Mouse (Mus musculus) MEL (cell line): Measurements from ENCODE around the gene Slc2a3. TPM values are rescaled to one million over a fixed set of nuclear protein-coding genes. Genes with fewer than 3 reads are reported as not detected.

Experiments
- DNase-seq: peaks from one replicate; pipeline ENCODE4 v3.0.0; 2011; ENCODE audit warnings: low read depth, low spot score
- H3K27ac ChIP-seq: 2 replicates; pipeline ENCODE4 v1.5.1; 2012; ENCODE audit warnings: low read depth, mild to moderate bottlenecking, control low read depth, low read length, moderate library complexity; ENCODE audit not compliant: control insufficient read depth
- H3K27me3 ChIP-seq, 2 experiments: fragments of 150-350 bp in 1 of 2; sonication (generic) in 1 of 2; 2 replicates each; pipeline ENCODE4 v1.6.1; 2012; ENCODE audit warnings: low read length in 2 of 2, mild to moderate bottlenecking in 2 of 2, improper control_type of control experiment in 1 of 2, moderate library complexity in 1 of 2; ENCODE audit not compliant: insufficient read depth in 2 of 2, control insufficient read depth in 1 of 2
- H3K36me3 ChIP-seq, 2 experiments: 2 replicates each; pipeline ENCODE4 v1.6.1; 2012 to 2014; ENCODE audit warnings: low read length in 2 of 2, improper control_type of control experiment in 1 of 2, inconsistent platforms in 1 of 2, mild to moderate bottlenecking in 1 of 2; ENCODE audit not compliant: insufficient read depth in 2 of 2, control insufficient read depth in 1 of 2
- H3K4me1 ChIP-seq, 2 experiments: fragments of 150-350 bp in 1 of 2; sonication (generic) in 1 of 2; 2 replicates each; pipeline ENCODE4 v1.6.1; 2012; ENCODE audit warnings: low read length in 2 of 2, improper control_type of control experiment in 1 of 2, mild to moderate bottlenecking in 1 of 2; ENCODE audit not compliant: insufficient read depth in 2 of 2, control insufficient read depth in 1 of 2
- H3K4me3 ChIP-seq, 2 experiments: fragments of 150-350 bp in 1 of 2; sonication (generic) in 1 of 2; 2 replicates each; pipeline ENCODE4 v1.5.1; 2012; ENCODE audit warnings: low read depth in 2 of 2, low read length in 2 of 2, mild to moderate bottlenecking in 2 of 2, moderate library complexity in 2 of 2, control low read depth in 1 of 2, improper control_type of control experiment in 1 of 2; ENCODE audit not compliant: control insufficient read depth in 1 of 2, insufficient read depth in 1 of 2
- H3K79me2 ChIP-seq: 2 replicates; pipeline ENCODE4 v1.6.1; 2012; ENCODE audit warnings: mild to moderate bottlenecking, low read length, moderate library complexity; ENCODE audit not compliant: control insufficient read depth, poor library complexity, insufficient read depth
- H3K9ac ChIP-seq: 2 replicates; pipeline ENCODE4 v1.6.1; 2012; ENCODE audit warnings: low read depth, mild to moderate bottlenecking, control low read depth, low read length, moderate library complexity; ENCODE audit not compliant: control insufficient read depth, poor library complexity, severe bottlenecking
- H3K9me3 ChIP-seq: fragments of 150-350 bp; sonication (generic); replicated peaks from 2 replicates; pipeline ENCODE4 v1.6.1; 2012; ENCODE audit warnings: mild to moderate bottlenecking, low read length, improper control_type of control experiment, moderate library complexity; ENCODE audit not compliant: insufficient read depth
- CHD1 ChIP-seq: IDR thresholded peaks from 2 replicates; pipeline ENCODE4 v1.6.1; 2012; ENCODE audit warnings: low read depth, mild to moderate bottlenecking, inconsistent platforms, low read length, improper control_type of control experiment
- E2F4 ChIP-seq: IDR thresholded peaks from 2 replicates; pipeline ENCODE4 v1.6.1; 2011; ENCODE audit warnings: low read depth, low read length, improper control_type of control experiment, borderline replicate concordance
- ETS1 ChIP-seq: IDR thresholded peaks from 2 replicates; pipeline ENCODE4 v1.6.1; 2012; ENCODE audit warnings: low read depth, mild to moderate bottlenecking, inconsistent platforms, low read length, improper control_type of control experiment, moderate library complexity
- KAT2A ChIP-seq: conservative IDR thresholded peaks from 2 replicates; pipeline ENCODE4 v1.6.1; 2012; ENCODE audit warnings: low read depth, low read length, improper control_type of control experiment, inconsistent platforms
- MAX ChIP-seq: IDR thresholded peaks from 2 replicates; pipeline ENCODE4 v1.6.1; 2011; ENCODE audit warnings: low read length, improper control_type of control experiment
- MAZ ChIP-seq: IDR thresholded peaks from 2 replicates; pipeline ENCODE4 v1.6.1; 2012; ENCODE audit warnings: low read depth, mild to moderate bottlenecking, inconsistent platforms, low read length, improper control_type of control experiment
- MEF2A ChIP-seq: IDR thresholded peaks from 2 replicates; pipeline ENCODE4 v1.6.1; 2014; ENCODE audit warnings: low read depth, mild to moderate bottlenecking, inconsistent platforms, low read length, improper control_type of control experiment; ENCODE audit not compliant: poor library complexity, insufficient replicate concordance, severe bottlenecking; ENCODE audit errors: extremely low read depth
- MXI1 ChIP-seq: IDR thresholded peaks from 2 replicates; pipeline ENCODE4 v1.6.1; 2011; ENCODE audit warnings: mild to moderate bottlenecking, low read depth, low read length, improper control_type of control experiment
- MYC ChIP-seq: IDR thresholded peaks from 2 replicates; pipeline ENCODE4 v1.6.1; 2011; ENCODE audit warnings: low read depth, mild to moderate bottlenecking, low read length, improper control_type of control experiment, moderate library complexity
- NELFE ChIP-seq: IDR thresholded peaks from 2 replicates; pipeline ENCODE4 v1.6.1; 2011; ENCODE audit warnings: low read depth, low read length, improper control_type of control experiment
- RAD21 ChIP-seq: IDR thresholded peaks from 2 replicates; pipeline ENCODE4 v1.6.1; 2011; ENCODE audit warnings: mild to moderate bottlenecking, low read depth, low read length, improper control_type of control experiment
- SIN3A ChIP-seq: IDR thresholded peaks from 2 replicates; pipeline ENCODE4 v1.6.1; 2012; ENCODE audit warnings: low read length, improper control_type of control experiment, inconsistent platforms
- TAL1 ChIP-seq: IDR thresholded peaks from 2 replicates; pipeline ENCODE4 v1.6.1; 2012; ENCODE audit warnings: mild to moderate bottlenecking, inconsistent platforms, low read length, moderate library complexity, mixed read lengths
- TBP ChIP-seq: IDR thresholded peaks from 2 replicates; pipeline ENCODE4 v1.8.0; 2011; ENCODE audit warnings: low read depth, low read length, improper control_type of control experiment
- USF1 ChIP-seq: IDR thresholded peaks from 2 replicates; pipeline ENCODE4 v1.6.1; 2014; ENCODE audit warnings: low read depth, mild to moderate bottlenecking, inconsistent platforms, low read length, improper control_type of control experiment, moderate library complexity
- ZMIZ1 ChIP-seq: IDR thresholded peaks from 2 replicates; pipeline ENCODE4 v1.6.1; 2012; ENCODE audit warnings: low read depth, mild to moderate bottlenecking, inconsistent platforms, low read length, improper control_type of control experiment, moderate library complexity
- polyA plus RNA-seq, 2 experiments: library from polyadenylated mRNA; stranded (reverse) in 1 of 2; unstranded in 1 of 2; fragments of >175 nt in 1 of 2; fragments of >200 nt in 1 of 2; gene quantifications; 2 replicates each; pipeline versions ENCODE4 v1.2.1 to v1.2.4; 2012; ENCODE audit warnings: low replicate concordance in 2 of 2, low read depth in 1 of 2; ENCODE audit not compliant: insufficient read length in 2 of 2, insufficient read depth in 1 of 2, missing spikeins in 1 of 2
- total RNA-seq: library from RNA; depleted of rRNA; stranded (reverse); fragments of 300-350 nt; gene quantifications from 2 replicates; pipeline ENCODE4 v1.2.3, GENCODE M21; 2012

Slc2a3 gene
- total and polyA plus RNA-seq, 3 experiments: 78.4 to 93.4 TPM; not detected in 1

DNA sequence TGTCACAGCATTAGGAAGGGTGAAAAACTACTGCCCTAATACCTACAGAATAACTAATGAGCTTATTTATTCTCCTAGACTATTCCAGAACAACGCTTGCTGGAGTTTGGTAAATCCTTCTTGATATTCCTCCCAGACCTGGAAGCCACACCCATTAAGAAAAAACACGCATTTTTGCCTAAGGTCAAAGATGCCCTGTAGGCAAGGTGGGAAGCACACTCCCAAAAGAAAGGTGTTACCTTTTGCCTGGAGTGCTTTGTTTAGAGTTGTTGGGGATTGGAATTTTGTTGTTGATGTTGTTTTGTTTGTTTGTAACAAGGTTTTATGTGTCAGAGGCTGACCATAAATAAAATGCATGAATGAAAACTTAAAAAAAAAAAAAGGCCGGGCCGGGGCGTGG lies 111.4 kb downstream of the Slc2a3 start:
- no peak overlapping the region for H3K9ac ChIP-seq
- TF ChIP-seq ZMIZ1 (no peak), TBP (no peak), MAX (no peak), TAL1 (no peak), MXI1 (no peak), CHD1 (no peak), SIN3A (no peak), MAZ (no peak), MYC (no peak), ETS1 (no peak), NELFE (no peak), MEF2A (no peak), E2F4 (no peak), KAT2A (no peak), RAD21 (no peak)
- no peak for DNase-seq

DNA sequence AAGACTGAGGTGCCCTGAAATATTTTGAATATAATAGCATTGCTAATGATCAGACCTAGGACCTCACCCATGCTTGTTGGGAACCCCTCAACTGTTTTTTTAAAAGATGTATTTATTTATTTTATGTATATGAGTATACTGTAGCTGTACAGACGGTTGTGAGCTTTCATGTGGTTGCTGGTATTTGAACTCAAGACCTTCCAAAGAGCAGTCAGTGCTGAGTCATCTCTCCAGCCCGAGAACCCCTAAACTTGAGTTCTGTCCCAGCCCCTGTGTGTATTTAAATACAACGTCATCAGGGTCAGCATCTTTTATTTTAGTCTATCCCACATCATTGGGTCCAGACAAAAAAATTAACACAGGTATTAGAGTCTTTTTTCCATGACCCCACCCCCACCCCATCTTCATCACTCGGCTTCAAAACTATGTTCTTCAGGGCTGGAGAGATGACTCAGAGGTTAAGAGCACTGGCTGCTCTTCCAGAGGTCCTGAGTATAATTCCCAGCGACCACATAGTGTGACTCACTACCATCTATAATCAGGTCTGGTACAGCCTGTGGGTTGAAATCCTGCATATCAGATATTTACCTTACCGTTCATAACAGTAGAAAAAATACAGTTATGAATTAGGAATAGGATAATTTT lies 111.9 kb downstream of the Slc2a3 start:
- H3K36me3 ChIP-seq: no peaks in the 10 kb centered on the region
- H3K9ac ChIP-seq: no peak overlapping the region
- DNase-seq: no peak
- no peaks in the 10 kb centered on the region for H3K79me2 ChIP-seq
- no peaks in the 10 kb centered on the region for H3K9me3 ChIP-seq
- H3K27ac ChIP-seq: no peak overlapping the region
- TF ChIP-seq USF1: no peak
- H3K27me3 ChIP-seq: peaks cover 2 to 5% of the 10 kb centered on the region in 2 experiments; a peak in 2 of 4 replicates
- H3K4me3 ChIP-seq: no peak overlapping the region
- H3K4me1 ChIP-seq: no peaks in the 10 kb centered on the region

More for the DNA sequence above, 111.4 kb downstream of the Slc2a3 start:
- Histone ChIP-seq H3K36me3 (no peaks in the 10 kb centered on the region), H3K4me1 (no peaks in the 10 kb centered on the region), H3K27me3 (peaks cover 2 to 3% of the 10 kb centered on the region in 2 experiments; a peak in 2 of 4 replicates), H3K9me3 (no peaks in the 10 kb centered on the region), H3K27ac (no peak overlapping the region), H3K4me3 (no peak overlapping the region), H3K79me2 (no peaks in the 10 kb centered on the region)
